Mouse (Mus musculus) forebrain, postnatal 0 days (tissue): ENCODE data around the gene Mpped1. TPM values are rescaled to one million over a fixed set of nuclear protein-coding genes. Genes with fewer than 3 reads are reported as not detected.

Experiments used
- ATAC-seq: fragments of 200-750 bp; cut with Nextera tagmentation; 2 replicates; pipeline ENCODE4 v1.8.0; 2017; ENCODE audit warnings: mild to moderate bottlenecking, moderate library complexity
- DNase-seq: peaks from one replicate; pipeline ENCODE4 v3.0.0-alpha.2; 2015
- H3K27ac ChIP-seq: fragments of 300-500 bp; sonication (generic); 2 replicates; pipeline ENCODE4 v1.5.1; 2014; ENCODE audit warnings: low read depth, mild to moderate bottlenecking, antibody characterized with exemption, low read length, moderate library complexity, mixed read lengths
- H3K27me3 ChIP-seq: fragments of 300-500 bp; sonication (generic); 2 replicates; pipeline ENCODE4 v1.6.1; 2014; ENCODE audit warnings: mild to moderate bottlenecking, low read length, mixed read lengths; ENCODE audit not compliant: insufficient read depth
- H3K36me3 ChIP-seq: fragments of 300-500 bp; sonication (generic); 2 replicates; pipeline ENCODE4 v1.6.1; 2014; ENCODE audit warnings: mild to moderate bottlenecking, moderate library complexity; ENCODE audit not compliant: insufficient read depth
- H3K4me1 ChIP-seq: fragments of 300-500 bp; sonication (generic); 2 replicates; pipeline ENCODE4 v1.6.1; 2014; ENCODE audit warnings: antibody characterized with exemption; ENCODE audit not compliant: insufficient read depth
- H3K4me2 ChIP-seq: fragments of 300-500 bp; sonication (generic); 2 replicates; pipeline ENCODE4 v1.6.1; 2014; ENCODE audit warnings: low read depth, mild to moderate bottlenecking, moderate library complexity
- H3K4me3 ChIP-seq: fragments of 300-500 bp; sonication (generic); 2 replicates; pipeline ENCODE4 v1.5.1; 2014; ENCODE audit warnings: low read depth, low read length, mixed read lengths
- H3K9ac ChIP-seq: fragments of 300-500 bp; sonication (generic); 2 replicates; pipeline ENCODE4 v1.6.1; 2014; ENCODE audit warnings: mild to moderate bottlenecking
- H3K9me3 ChIP-seq: fragments of 300-500 bp; sonication (generic); 2 replicates; pipeline ENCODE4 v1.6.1; 2016; ENCODE audit warnings: low read length
- CTCF ChIP-seq: sonication (generic); IDR thresholded peaks from 2 replicates; pipeline ENCODE4 v1.5.1; 2016; ENCODE audit warnings: antibody characterized with exemption, control low read depth, low read depth
- WGBS: fragments of 180-500 bp; shearing (Covaris S2); extraction: QIAGEN DNeasy Blood & Tissue Kit; methylation state at CpG from one replicate; pipeline ENCODE4 v1.1.7; 2014; 5-methylcytosine and 5-hydroxymethylcytosine counted together
- polyA plus RNA-seq: library from polyadenylated mRNA; unstranded; fragments of >200 nt; fragmentation: Nextera tagmentation; extraction: Ambion mirVana; gene quantifications from 2 replicates; pipeline ENCODE4 v1.2.1, GENCODE M21; 2015
- total RNA-seq: library from RNA; depleted of rRNA; stranded (reverse); fragments of >200 nt; gene quantifications from 2 replicates; pipeline ENCODE4 v1.2.3, GENCODE M21; 2014; rRNA removed

The Mpped1 gene
- 352 and 534 TPM in 2 replicates for total RNA-seq
- polyA plus RNA-seq: 227 and 361 TPM in 2 replicates

- TF ChIP-seq CTCF: no peak
- ATAC-seq (peak; percentile 36), DNase-seq (no peak)
- WGBS: 4% methylated on average over 15 of the region's 37 CpGs
- peak within 1 kb of the TSS; percentile 75 for H3K4me2 ChIP-seq
- H3K9ac ChIP-seq: peak within 1 kb of the TSS; percentile 81
- H3K4me3 ChIP-seq: peak within 1 kb of the TSS; percentile 74
- no peaks in the 10 kb centered on the region for H3K36me3 ChIP-seq
- peaks cover 21% of the 10 kb centered on the region for H3K4me1 ChIP-seq
- H3K9me3 ChIP-seq: no peaks in the 10 kb centered on the region
- no peaks in the 10 kb centered on the region for H3K27me3 ChIP-seq
- H3K27ac ChIP-seq: peak within 1 kb of the TSS; percentile 93
These were observed at the start of gene Mpped1 for GRCm38 (mm10) chr15:83779387-83779786. TSS of gene Mpped1 (plus strand) at chr15:83779467.

GRCm38 (mm10) chr15:83740676-83741422, 38.4 kb upstream of the Mpped1 start:
- Histone ChIP-seq H3K4me2 (no peak overlapping the region), H3K4me1 (no peaks in the 10 kb centered on the region; the same call in 1 of the 2 replicates), H3K27ac (no peak overlapping the region), H3K9me3 (no peaks in the 10 kb centered on the region), H3K36me3 (no peaks in the 10 kb centered on the region), H3K27me3 (no peaks in the 10 kb centered on the region), H3K4me3 (no peak overlapping the region), H3K9ac (no peak overlapping the region; the same call in 1 of the 2 replicates)
- 21% methylated on average over 21 of the region's 21 CpGs for WGBS
- TF ChIP-seq CTCF: no peak
- DNase-seq: peak; percentile 14
- ATAC-seq: no peak

- DNase-seq (no peak), ATAC-seq (no peak)
- Histone ChIP-seq H3K27ac (no peak overlapping the region), H3K4me2 (no peak overlapping the region), H3K9ac (no peak overlapping the region), H3K4me1 (no peaks in the 10 kb centered on the region; the same call in 1 of the 2 replicates), H3K27me3 (no peaks in the 10 kb centered on the region), H3K36me3 (no peaks in the 10 kb centered on the region), H3K4me3 (no peak overlapping the region), H3K9me3 (no peaks in the 10 kb centered on the region)
- WGBS: 89% methylated on average over 1 of the region's 1 CpGs
- no peak for TF ChIP-seq CTCF
These were observed 37.2 kb upstream of the Mpped1 start for GRCm38 (mm10) chr15:83742018-83742417.

DNA sequence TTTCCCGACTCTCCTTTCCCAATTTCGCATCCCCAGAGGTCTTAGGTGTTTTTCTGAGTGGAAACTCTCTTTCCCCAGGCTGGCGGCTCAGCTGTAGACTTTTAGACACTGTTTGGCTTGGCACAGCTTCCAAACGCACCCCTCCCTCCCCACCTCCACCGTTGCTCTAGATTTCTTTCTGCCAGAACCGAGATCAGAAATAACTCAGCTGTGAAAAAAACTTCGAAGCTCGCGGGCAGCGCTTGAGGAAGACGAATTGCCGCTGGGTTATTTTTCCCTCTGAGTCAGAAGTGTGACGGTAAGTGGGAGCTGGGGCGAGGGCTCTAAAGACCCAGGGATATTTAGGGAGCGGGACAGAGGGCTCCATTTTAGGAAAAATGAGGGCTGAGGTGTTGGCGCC, 33.0 kb upstream of the Mpped1 start:
- no peak overlapping the region for H3K4me2 ChIP-seq
- H3K4me1 ChIP-seq: no peaks in the 10 kb centered on the region
- no peaks in the 10 kb centered on the region for H3K36me3 ChIP-seq
- ATAC-seq (no peak), DNase-seq (peak; percentile 57)
- WGBS: 50% methylated on average over 16 of the region's 16 CpGs
- H3K4me3 ChIP-seq: no peak overlapping the region
- no peak overlapping the region for H3K9ac ChIP-seq
- no peak for TF ChIP-seq CTCF
- H3K27ac ChIP-seq: no peak overlapping the region
- H3K9me3 ChIP-seq: no peaks in the 10 kb centered on the region
- no peaks in the 10 kb centered on the region for H3K27me3 ChIP-seq

- Histone ChIP-seq H3K36me3 (no peaks in the 10 kb centered on the region), H3K9me3 (no peaks in the 10 kb centered on the region), H3K4me1 (no peaks in the 10 kb centered on the region), H3K9ac (no peak overlapping the region), H3K27ac (no peak overlapping the region), H3K27me3 (no peaks in the 10 kb centered on the region), H3K4me2 (no peak overlapping the region), H3K4me3 (no peak overlapping the region)
- TF ChIP-seq CTCF: no peak
- 73% methylated on average over 6 of the region's 6 CpGs for WGBS
- DNase-seq (no peak), ATAC-seq (no peak)
These were observed 30.3 kb upstream of the Mpped1 start for GRCm38 (mm10) chr15:83748986-83749385.

DNA sequence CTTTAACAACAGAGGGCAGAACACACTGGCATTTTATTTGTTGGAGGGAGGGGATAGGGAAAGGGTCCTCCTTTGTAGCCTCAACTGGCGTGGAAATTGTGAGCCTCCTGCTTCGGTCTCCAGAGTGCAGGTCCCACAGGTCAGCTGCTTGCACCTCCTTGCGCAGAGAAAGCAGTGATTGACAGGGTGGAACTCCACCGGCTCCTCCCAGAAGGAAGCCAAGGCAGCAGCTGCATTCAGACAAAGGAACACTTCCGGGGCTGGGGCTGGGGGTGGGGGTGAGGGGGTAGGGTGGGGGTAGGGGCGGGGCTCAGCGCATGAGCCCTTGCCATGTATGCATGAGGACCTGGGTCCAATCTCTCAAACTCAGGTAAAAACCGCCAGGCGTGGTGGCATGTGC, 29.8 kb upstream of the Mpped1 start:
- Histone ChIP-seq H3K4me2 (no peak overlapping the region), H3K4me1 (no peaks in the 10 kb centered on the region), H3K27me3 (no peaks in the 10 kb centered on the region), H3K9ac (no peak overlapping the region), H3K9me3 (no peaks in the 10 kb centered on the region), H3K36me3 (no peaks in the 10 kb centered on the region), H3K4me3 (no peak overlapping the region), H3K27ac (no peak overlapping the region)
- TF ChIP-seq CTCF: no peak
- WGBS: 68% methylated on average over 9 of the region's 9 CpGs
- DNase-seq (no peak), ATAC-seq (no peak)

DNA sequence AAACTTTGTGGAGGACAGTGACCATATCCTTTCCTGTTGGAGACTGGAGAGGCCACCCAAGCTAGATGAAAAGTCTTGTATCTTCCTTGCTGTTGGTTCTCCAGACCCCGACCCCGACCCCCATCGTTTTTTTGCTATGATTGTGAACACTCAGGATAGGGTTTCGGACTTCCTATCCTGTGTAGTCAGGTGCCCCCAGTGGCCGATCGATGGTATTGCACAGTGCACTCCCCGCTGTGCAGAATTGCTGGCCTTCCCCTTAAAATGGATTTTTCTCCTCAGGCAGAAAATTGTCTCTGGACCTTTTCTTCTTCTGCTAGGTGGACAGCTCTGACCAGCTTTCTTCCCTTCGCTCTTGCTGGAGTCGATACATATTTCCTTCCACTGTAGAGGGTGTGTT, 22.5 kb upstream of the Mpped1 start:
- no peak overlapping the region for H3K9ac ChIP-seq
- ATAC-seq: no peak
- WGBS: 26% methylated on average over 9 of the region's 9 CpGs
- no peak overlapping the region for H3K4me2 ChIP-seq
- DNase-seq: peak; percentile 76
- H3K4me1 ChIP-seq: no peaks in the 10 kb centered on the region
- H3K36me3 ChIP-seq: no peaks in the 10 kb centered on the region
- no peak overlapping the region for H3K4me3 ChIP-seq
- no peaks in the 10 kb centered on the region for H3K27me3 ChIP-seq
- peak; percentile 87 for TF ChIP-seq CTCF
- no peaks in the 10 kb centered on the region for H3K9me3 ChIP-seq
- H3K27ac ChIP-seq: no peak overlapping the region
